Mouse (Mus musculus) MEL (cell line): ENCODE measurements around the gene Tmem179b. TPM values are rescaled to one million over a fixed set of nuclear protein-coding genes. Genes with fewer than 3 reads are reported as not detected.
A peak's percentile ranks its signal among the peaks of the same experiment; 100 is the strongest.

Experiments
- DNase-seq: peaks from one replicate; pipeline ENCODE4 v3.0.0; 2011; ENCODE audit warnings: low read depth, low spot score
- H3K27ac ChIP-seq: 2 replicates; pipeline ENCODE4 v1.5.1; 2012; ENCODE audit warnings: low read depth, mild to moderate bottlenecking, control low read depth, low read length, moderate library complexity; ENCODE audit not compliant: control insufficient read depth
- H3K27me3 ChIP-seq, 2 experiments: fragments of 150-350 bp in 1 of 2; sonication (generic) in 1 of 2; 2 replicates each; pipeline ENCODE4 v1.6.1; 2012; ENCODE audit warnings: low read length in 2 of 2, mild to moderate bottlenecking in 2 of 2, improper control_type of control experiment in 1 of 2, moderate library complexity in 1 of 2; ENCODE audit not compliant: insufficient read depth in 2 of 2, control insufficient read depth in 1 of 2
- H3K36me3 ChIP-seq, 2 experiments: 2 replicates each; pipeline ENCODE4 v1.6.1; 2012 to 2014; ENCODE audit warnings: low read length in 2 of 2, improper control_type of control experiment in 1 of 2, inconsistent platforms in 1 of 2, mild to moderate bottlenecking in 1 of 2; ENCODE audit not compliant: insufficient read depth in 2 of 2, control insufficient read depth in 1 of 2
- H3K4me1 ChIP-seq, 2 experiments: fragments of 150-350 bp in 1 of 2; sonication (generic) in 1 of 2; 2 replicates each; pipeline ENCODE4 v1.6.1; 2012; ENCODE audit warnings: low read length in 2 of 2, improper control_type of control experiment in 1 of 2, mild to moderate bottlenecking in 1 of 2; ENCODE audit not compliant: insufficient read depth in 2 of 2, control insufficient read depth in 1 of 2
- H3K4me3 ChIP-seq, 2 experiments: fragments of 150-350 bp in 1 of 2; sonication (generic) in 1 of 2; 2 replicates each; pipeline ENCODE4 v1.5.1; 2012; ENCODE audit warnings: low read depth in 2 of 2, low read length in 2 of 2, mild to moderate bottlenecking in 2 of 2, moderate library complexity in 2 of 2, control low read depth in 1 of 2, improper control_type of control experiment in 1 of 2; ENCODE audit not compliant: control insufficient read depth in 1 of 2, insufficient read depth in 1 of 2
- H3K79me2 ChIP-seq: 2 replicates; pipeline ENCODE4 v1.6.1; 2012; ENCODE audit warnings: mild to moderate bottlenecking, low read length, moderate library complexity; ENCODE audit not compliant: control insufficient read depth, poor library complexity, insufficient read depth
- H3K9ac ChIP-seq: 2 replicates; pipeline ENCODE4 v1.6.1; 2012; ENCODE audit warnings: low read depth, mild to moderate bottlenecking, control low read depth, low read length, moderate library complexity; ENCODE audit not compliant: control insufficient read depth, poor library complexity, severe bottlenecking
- H3K9me3 ChIP-seq: fragments of 150-350 bp; sonication (generic); replicated peaks from 2 replicates; pipeline ENCODE4 v1.6.1; 2012; ENCODE audit warnings: mild to moderate bottlenecking, low read length, improper control_type of control experiment, moderate library complexity; ENCODE audit not compliant: insufficient read depth
- BHLHE40 ChIP-seq: IDR thresholded peaks from 2 replicates; pipeline ENCODE4 v1.6.1; 2012; ENCODE audit warnings: low read depth, mild to moderate bottlenecking, inconsistent platforms, low read length, improper control_type of control experiment, borderline replicate concordance
- CHD2 ChIP-seq: IDR thresholded peaks from 2 replicates; pipeline ENCODE4 v1.6.1; 2011; ENCODE audit warnings: low read length, improper control_type of control experiment
- CTCF ChIP-seq, 3 experiments: IDR thresholded peaks in 2 of 3; conservative IDR thresholded peaks in 1 of 3; 2 replicates each; pipeline ENCODE4 v1.5.1; 2011 to 2012; ENCODE audit warnings: low read length in 3 of 3, low read depth in 2 of 3, mild to moderate bottlenecking in 2 of 3, improper control_type of control experiment in 1 of 3, inconsistent platforms in 1 of 3, mixed read lengths in 1 of 3, moderate library complexity in 1 of 3; ENCODE audit not compliant: control insufficient read depth in 1 of 3, insufficient read depth in 1 of 3, poor library complexity in 1 of 3, severe bottlenecking in 1 of 3
- E2F4 ChIP-seq: IDR thresholded peaks from 2 replicates; pipeline ENCODE4 v1.6.1; 2011; ENCODE audit warnings: low read depth, low read length, improper control_type of control experiment, borderline replicate concordance
- ELF1 ChIP-seq: IDR thresholded peaks from 2 replicates; pipeline ENCODE4 v1.6.1; 2014; ENCODE audit warnings: low read depth, mild to moderate bottlenecking, inconsistent platforms, low read length, improper control_type of control experiment, moderate library complexity
- ETS1 ChIP-seq: IDR thresholded peaks from 2 replicates; pipeline ENCODE4 v1.6.1; 2012; ENCODE audit warnings: low read depth, mild to moderate bottlenecking, inconsistent platforms, low read length, improper control_type of control experiment, moderate library complexity
- GATA1 ChIP-seq: IDR thresholded peaks from 2 replicates; pipeline ENCODE4 v1.6.1; 2011; ENCODE audit warnings: low read depth, low read length, improper control_type of control experiment
- HCFC1 ChIP-seq: IDR thresholded peaks from 2 replicates; pipeline ENCODE4 v1.6.1; 2012; ENCODE audit warnings: low read depth, mild to moderate bottlenecking, inconsistent platforms, low read length, improper control_type of control experiment, moderate library complexity
- MAFK ChIP-seq: IDR thresholded peaks from 2 replicates; pipeline ENCODE4 v1.6.1; 2011; ENCODE audit warnings: low read depth, mild to moderate bottlenecking, low read length, improper control_type of control experiment, borderline replicate concordance
- MAX ChIP-seq: IDR thresholded peaks from 2 replicates; pipeline ENCODE4 v1.6.1; 2011; ENCODE audit warnings: low read length, improper control_type of control experiment
- MEF2A ChIP-seq: IDR thresholded peaks from 2 replicates; pipeline ENCODE4 v1.6.1; 2014; ENCODE audit warnings: low read depth, mild to moderate bottlenecking, inconsistent platforms, low read length, improper control_type of control experiment; ENCODE audit not compliant: poor library complexity, insufficient replicate concordance, severe bottlenecking; ENCODE audit errors: extremely low read depth
- MXI1 ChIP-seq: IDR thresholded peaks from 2 replicates; pipeline ENCODE4 v1.6.1; 2011; ENCODE audit warnings: mild to moderate bottlenecking, low read depth, low read length, improper control_type of control experiment
- MYB ChIP-seq: IDR thresholded peaks from 2 replicates; pipeline ENCODE4 v1.6.1; 2011; ENCODE audit warnings: mild to moderate bottlenecking, low read depth, low read length, improper control_type of control experiment
- MYC ChIP-seq: IDR thresholded peaks from 2 replicates; pipeline ENCODE4 v1.6.1; 2011; ENCODE audit warnings: low read depth, mild to moderate bottlenecking, low read length, improper control_type of control experiment, moderate library complexity
- NELFE ChIP-seq: IDR thresholded peaks from 2 replicates; pipeline ENCODE4 v1.6.1; 2011; ENCODE audit warnings: low read depth, low read length, improper control_type of control experiment
- NRF1 ChIP-seq: IDR thresholded peaks from 2 replicates; pipeline ENCODE4 v1.6.1; 2014; ENCODE audit warnings: low read depth, mild to moderate bottlenecking, inconsistent platforms, low read length, improper control_type of control experiment, moderate library complexity; ENCODE audit not compliant: poor library complexity, insufficient read depth, severe bottlenecking
- POLR2A ChIP-seq, 2 experiments: IDR thresholded peaks; 2 replicates each; pipeline ENCODE4 v1.6.1; 2011 to 2012; ENCODE audit warnings: low read length in 2 of 2, mild to moderate bottlenecking in 2 of 2, control low read depth in 1 of 2, improper control_type of control experiment in 1 of 2, low read depth in 1 of 2, moderate library complexity in 1 of 2; ENCODE audit not compliant: control insufficient read depth in 1 of 2, insufficient read depth in 1 of 2, poor library complexity in 1 of 2
- POLR2AphosphoS2 ChIP-seq: IDR thresholded peaks from 2 replicates; pipeline ENCODE4 v1.6.1; 2011; ENCODE audit warnings: low read length, improper control_type of control experiment
- RAD21 ChIP-seq: IDR thresholded peaks from 2 replicates; pipeline ENCODE4 v1.6.1; 2011; ENCODE audit warnings: mild to moderate bottlenecking, low read depth, low read length, improper control_type of control experiment
- RCOR1 ChIP-seq: IDR thresholded peaks from 2 replicates; pipeline ENCODE4 v1.6.1; 2012; ENCODE audit warnings: low read depth, mild to moderate bottlenecking, inconsistent platforms, low read length, improper control_type of control experiment
- SIN3A ChIP-seq: IDR thresholded peaks from 2 replicates; pipeline ENCODE4 v1.6.1; 2012; ENCODE audit warnings: low read length, improper control_type of control experiment, inconsistent platforms
- SMC3 ChIP-seq: IDR thresholded peaks from 2 replicates; pipeline ENCODE4 v1.6.1; 2011; ENCODE audit warnings: low read depth, low read length, improper control_type of control experiment
- TBP ChIP-seq: IDR thresholded peaks from 2 replicates; pipeline ENCODE4 v1.8.0; 2011; ENCODE audit warnings: low read depth, low read length, improper control_type of control experiment
- TCF12 ChIP-seq: IDR thresholded peaks from 2 replicates; pipeline ENCODE4 v1.6.1; 2014; ENCODE audit warnings: low read depth, mild to moderate bottlenecking, inconsistent platforms, low read length, improper control_type of control experiment, moderate library complexity
- USF1 ChIP-seq: IDR thresholded peaks from 2 replicates; pipeline ENCODE4 v1.6.1; 2014; ENCODE audit warnings: low read depth, mild to moderate bottlenecking, inconsistent platforms, low read length, improper control_type of control experiment, moderate library complexity
- ZMIZ1 ChIP-seq: IDR thresholded peaks from 2 replicates; pipeline ENCODE4 v1.6.1; 2012; ENCODE audit warnings: low read depth, mild to moderate bottlenecking, inconsistent platforms, low read length, improper control_type of control experiment, moderate library complexity
- ZNF384 ChIP-seq: IDR thresholded peaks from 2 replicates; pipeline ENCODE4 v1.6.1; 2012; ENCODE audit warnings: low read depth, mild to moderate bottlenecking, inconsistent platforms, low read length, improper control_type of control experiment
- polyA plus RNA-seq, 2 experiments: library from polyadenylated mRNA; stranded (reverse) in 1 of 2; unstranded in 1 of 2; fragments of >175 nt in 1 of 2; fragments of >200 nt in 1 of 2; gene quantifications; 2 replicates each; pipeline versions ENCODE4 v1.2.1 to v1.2.4; 2012; ENCODE audit warnings: low replicate concordance in 2 of 2, low read depth in 1 of 2; ENCODE audit not compliant: insufficient read length in 2 of 2, insufficient read depth in 1 of 2, missing spikeins in 1 of 2
- total RNA-seq: library from RNA; depleted of rRNA; stranded (reverse); fragments of 300-350 nt; gene quantifications from 2 replicates; pipeline ENCODE4 v1.2.3, GENCODE M21; 2012

The Tmem179b gene
- total and polyA plus RNA-seq, 3 experiments = 60.0 to 101 TPM; not detected in 1

DNA sequence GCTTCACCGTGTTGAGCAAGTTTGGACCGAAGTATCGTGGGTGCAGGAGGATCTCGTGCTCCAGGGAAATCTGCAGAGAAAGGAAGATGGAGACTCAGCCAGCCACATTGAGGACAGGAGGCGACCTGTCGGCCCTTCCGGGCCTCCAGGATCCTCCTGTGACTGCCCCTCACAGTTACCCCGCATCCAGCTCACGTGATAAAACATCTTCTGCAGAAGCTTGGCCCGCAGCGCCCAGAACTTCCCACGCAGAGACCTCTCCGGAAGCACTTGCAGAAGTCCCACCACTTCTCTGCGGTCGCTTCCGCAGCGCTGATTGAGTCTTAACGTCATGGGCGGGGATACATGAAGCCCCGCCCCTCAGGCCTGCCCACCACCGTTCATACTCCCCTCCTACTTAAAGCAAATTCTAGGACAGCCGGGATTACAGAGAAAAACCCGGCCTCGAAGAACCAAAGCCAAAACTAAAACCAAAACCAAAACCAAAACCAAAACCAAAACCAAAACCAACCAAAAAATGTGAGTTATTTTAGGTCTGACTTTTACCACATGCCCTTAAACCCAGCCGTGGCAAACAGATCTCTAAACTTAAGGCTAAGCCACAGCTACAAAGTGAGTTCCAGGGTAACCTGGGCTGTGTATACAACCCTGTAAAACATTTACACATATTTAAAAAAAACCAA lies 24.1 kb upstream of the Tmem179b start, which contains the start of gene Polr2g:
Gene Polr2g (minus strand): TSS at position 314 of the 683 bp plus-strand sequence.
- peak; percentile 97 for DNase-seq

DNA sequence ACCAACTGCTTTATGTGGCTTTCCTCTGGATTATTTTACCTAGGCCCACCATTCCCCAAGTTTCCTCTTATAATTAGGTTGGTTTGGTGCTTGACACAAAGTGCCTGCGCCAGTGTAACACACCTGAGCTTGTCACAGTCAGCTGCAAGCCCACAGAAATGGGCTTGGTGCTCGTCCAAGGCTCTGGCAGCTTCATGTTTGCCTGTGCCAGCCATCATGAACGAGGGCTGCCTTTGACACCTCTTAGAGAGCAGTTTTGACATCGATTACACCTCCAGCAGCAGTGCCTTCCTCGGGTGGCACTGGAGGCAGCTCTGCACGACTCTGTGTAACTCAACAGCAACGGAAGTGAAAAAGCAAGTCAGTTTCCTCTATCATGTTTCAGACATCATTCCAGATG lies 15.9 kb upstream of the Tmem179b start:
- H3K4me3 ChIP-seq = no peak overlapping the region
- no peak overlapping the region for H3K9ac ChIP-seq
- peaks cover 2 to 3% of the 10 kb centered on the region in 2 experiments; a peak in 1 of 4 replicates for H3K4me1 ChIP-seq
- no peak for DNase-seq
- H3K36me3 ChIP-seq = peaks cover 4 to 6% of the 10 kb centered on the region in 2 experiments; a peak in 3 of 4 replicates
- H3K27ac ChIP-seq = no peak overlapping the region
- no peak for TF ChIP-seq BHLHE40
- no peak for TF ChIP-seq MXI1
- TF ChIP-seq NELFE = no peak
- TF ChIP-seq NRF1 = no peak
- H3K9me3 ChIP-seq = no peaks in the 10 kb centered on the region
- no peaks in the 10 kb centered on the region for H3K27me3 ChIP-seq
- 0 out of 2 replicates have a peak, but pooled peaks cover 1% of the 10 kb centered on the region for H3K79me2 ChIP-seq

More for the DNA sequence above, 24.1 kb upstream of the Tmem179b start, which contains the start of gene Polr2g:
- Histone ChIP-seq H3K9ac (peak within 1 kb of the TSS; percentile 88), H3K4me3 (peak within 1 kb of the TSS; percentile 90 to 95), H3K9me3 (no peaks in the 10 kb centered on the region), H3K27me3 (no peaks in the 10 kb centered on the region), H3K36me3 (peaks cover 3 to 18% of the 10 kb centered on the region in 2 experiments), H3K79me2 (peaks cover 22% of the 10 kb centered on the region), H3K27ac (peak within 1 kb of the TSS; percentile 89), H3K4me1 (peaks cover 4 to 19% of the 10 kb centered on the region in 2 experiments)
- TF ChIP-seq RCOR1 = peak; percentile 68
- no peak for TF ChIP-seq ZNF384
- TF ChIP-seq ELF1 = peak; percentile 83
- no peak for TF ChIP-seq MAFK
- no peak for TF ChIP-seq GATA1
- TF ChIP-seq TCF12 = peak; percentile 75
- no peak for TF ChIP-seq RAD21
- TF ChIP-seq MYC = peak; percentile 85; the same call in 1 of the 2 replicates
- no peak for TF ChIP-seq CTCF (IDR thresholded peaks at IDR 0.05 in 2 of 3, conservative IDR thresholded peaks at IDR 0.05 in 1 of 3; ENCODE audit: control insufficient read depth in 1 of 3, insufficient read depth in 1 of 3, low read depth in 2 of 3, low read length in 3 of 3, poor library complexity in 1 of 3, severe bottlenecking in 1 of 3)
- peak; percentile 76; the same call in 1 of the 2 replicates for TF ChIP-seq ZMIZ1
- TF ChIP-seq CHD2 = 0 out of 2 replicates have a peak, but pooled peaks have one; percentile 12
- peak; percentile 79 to 97; a peak in 3 of 4 replicates for TF ChIP-seq POLR2A (IDR thresholded peaks at IDR 0.05; ENCODE audit: control insufficient read depth in 1 of 2, insufficient read depth in 1 of 2, low read depth in 1 of 2, low read length in 2 of 2, poor library complexity in 1 of 2)
- TF ChIP-seq HCFC1 = peak; percentile 88
- 0 out of 2 replicates have a peak, but pooled peaks have one; percentile 12 for TF ChIP-seq MYB
- no peak for TF ChIP-seq SMC3
- peak; percentile 89 for TF ChIP-seq MXI1
- TF ChIP-seq TBP = peak; percentile 96
- peak; percentile 93 for TF ChIP-seq SIN3A
- peak; percentile 27; the same call in 1 of the 2 replicates for TF ChIP-seq MEF2A
- peak; percentile 81 for TF ChIP-seq USF1
- 0 out of 2 replicates have a peak, but pooled peaks have one; percentile 15 for TF ChIP-seq ETS1
- peak; percentile 80 for TF ChIP-seq MAX
- TF ChIP-seq NELFE = peak; percentile 83
- peak; percentile 87 for TF ChIP-seq BHLHE40
- peak; percentile 68; the same call in 1 of the 2 replicates for TF ChIP-seq POLR2AphosphoS2
- no peak for TF ChIP-seq E2F4
